17 mouse cellular contexts compared by ENCODE assay signal in the genomic region with DNA sequence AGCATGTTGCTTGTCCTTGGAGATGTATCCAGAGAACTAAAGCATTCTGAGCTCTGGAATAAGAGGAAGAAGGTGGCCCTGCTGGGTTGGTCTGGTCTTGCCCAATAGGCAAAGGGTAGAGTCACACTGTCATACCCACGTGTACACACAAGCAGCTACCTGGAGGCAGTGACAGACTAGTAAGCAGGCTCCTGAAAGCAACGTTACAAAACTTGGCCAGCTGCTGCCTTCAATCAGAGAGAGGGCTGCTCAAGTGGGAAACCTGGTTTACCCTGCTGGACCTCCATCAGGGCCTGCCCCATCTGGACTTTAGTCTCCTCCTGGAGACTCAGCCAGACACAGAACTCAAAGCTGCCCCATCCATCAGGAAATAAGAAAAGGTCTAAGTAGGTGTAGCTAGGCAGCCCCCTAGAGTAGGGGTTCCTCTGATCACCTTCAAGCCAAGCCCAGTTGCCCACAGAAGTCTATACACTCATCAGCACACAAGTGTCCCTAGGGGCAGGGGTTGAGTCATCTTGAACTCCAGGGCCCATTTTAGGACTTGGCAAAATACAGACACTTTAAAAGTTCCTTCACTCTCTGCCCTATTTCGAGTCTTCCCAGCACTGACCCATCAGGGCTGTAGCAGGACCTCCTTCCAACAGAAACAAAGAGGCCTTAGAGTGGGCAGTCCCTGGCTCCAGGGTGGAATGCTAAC. TPM values are rescaled to one million over a fixed set of nuclear protein-coding genes. Genes with fewer than 3 reads are reported as not detected.
DNase-seq lines count a peak whose midpoint lies in the region; ATAC-seq and TF ChIP-seq lines count a peak whose summit lies in the region.
"Had no signal": no experiment of that assay in that cellular context is flagged by ENCODE, and none has a peak within 500 bp of the region (broad histone marks: within the 10 kb centered on the region; RNA-seq: fewer than 3 reads in every experiment).

No protein-coding gene starts in this region.

- no peaks in the 10 kb centered on the region for H3K9me3 ChIP-seq in liver, embryonic 15.5 days (replicated peaks)
- H3K9me3 ChIP-seq in liver, embryonic 12.5 days (replicated peaks): no peaks in the 10 kb centered on the region
- H3K9me3 ChIP-seq in intestine, postnatal 0 days (ENCODE audit: control insufficient read depth): no peaks in the 10 kb centered on the region
- no peaks in the 10 kb centered on the region for H3K9me3 ChIP-seq in stomach, embryonic 16.5 days (replicated peaks; ENCODE audit: control insufficient read depth, low read length)
- H3K9me3 ChIP-seq in hindbrain, embryonic 10.5 days: no peaks in the 10 kb centered on the region
- H3K9me3 ChIP-seq: embryonic facial prominence, embryonic 10.5 days; limb, embryonic 10.5 days; neural tube, embryonic 13.5 days had no signal

- peaks cover 64% of the 10 kb centered on the region for H3K4me1 ChIP-seq in liver, embryonic 15.5 days (replicated peaks)
- peaks cover 45% of the 10 kb centered on the region for H3K4me1 ChIP-seq in liver, embryonic 12.5 days
- peaks cover 20% of the 10 kb centered on the region for H3K4me1 ChIP-seq in intestine, postnatal 0 days (replicated peaks; ENCODE audit: control insufficient read depth, insufficient read depth, low read length)
- H3K4me1 ChIP-seq in stomach, embryonic 16.5 days (ENCODE audit: control insufficient read depth, insufficient read depth, low read length): peaks cover 9% of the 10 kb centered on the region; the same call in 1 of the 2 replicates
- peaks cover 18% of the 10 kb centered on the region for H3K4me1 ChIP-seq in hindbrain, embryonic 10.5 days (replicated peaks)
- H3K4me1 ChIP-seq: neural tube, embryonic 13.5 days had no signal

- H3K9ac ChIP-seq in liver, embryonic 15.5 days: no peak overlapping the region
- H3K9ac ChIP-seq in liver, embryonic 12.5 days: no peak overlapping the region
- 0 out of 2 replicates have a peak overlapping the region, but pooled peaks have one; percentile 22 for H3K9ac ChIP-seq in intestine, postnatal 0 days (ENCODE audit: low read depth, low read length)
- H3K9ac ChIP-seq in stomach, embryonic 16.5 days (ENCODE audit: low read length): no peak overlapping the region
- H3K9ac ChIP-seq: neural tube, embryonic 13.5 days had no signal

- H3K4me3 ChIP-seq in liver, embryonic 15.5 days (replicated peaks): no peak overlapping the region
- H3K4me3 ChIP-seq in liver, embryonic 12.5 days: no peak overlapping the region
- no peak overlapping the region for H3K4me3 ChIP-seq in intestine, postnatal 0 days (ENCODE audit: low read depth, low read length)
- H3K4me3 ChIP-seq in stomach, embryonic 16.5 days (replicated peaks; ENCODE audit: low read length): no peak overlapping the region
- no peak overlapping the region for H3K4me3 ChIP-seq in hindbrain, embryonic 10.5 days
- H3K4me3 ChIP-seq: embryonic facial prominence, embryonic 10.5 days; limb, embryonic 10.5 days; neural tube, embryonic 13.5 days had no signal

- H3K4me2 ChIP-seq in liver, embryonic 15.5 days: no peak overlapping the region
- H3K4me2 ChIP-seq in liver, embryonic 12.5 days: no peak overlapping the region
- H3K4me2 ChIP-seq in intestine, postnatal 0 days (replicated peaks; ENCODE audit: low read depth): 0 out of 2 replicates have a peak overlapping the region, but pooled peaks have one; percentile 2
- no peak overlapping the region for H3K4me2 ChIP-seq in stomach, embryonic 16.5 days (ENCODE audit: low read depth, low read length)
- H3K4me2 ChIP-seq: neural tube, embryonic 13.5 days had no signal

- peak overlapping the region; percentile 41; the same call in 1 of the 2 replicates for H3K27ac ChIP-seq in liver, embryonic 15.5 days (replicated peaks)
- no peak overlapping the region for H3K27ac ChIP-seq in liver, embryonic 12.5 days
- peak overlapping the region; percentile 96 for H3K27ac ChIP-seq in intestine, postnatal 0 days (ENCODE audit: low read depth, low read length)
- 0 out of 2 replicates have a peak overlapping the region, but pooled peaks have one; percentile 13 for H3K27ac ChIP-seq in stomach, embryonic 16.5 days (ENCODE audit: low read length)
- no peak overlapping the region for H3K27ac ChIP-seq in hindbrain, embryonic 10.5 days
- H3K27ac ChIP-seq: embryonic facial prominence, embryonic 10.5 days; limb, embryonic 10.5 days; neural tube, embryonic 13.5 days had no signal

- DNase-seq in NIH3T3 (ENCODE audit: low read depth): peak; percentile 70
- no peak for DNase-seq in right cerebral cortex, postnatal 25 days
- DNase-seq in hindbrain, embryonic 10.5 days (ENCODE audit: low spot score): no peak
- DNase-seq: cerebellum, adult 9-10 months; heart, postnatal 4 days; kidney, adult 8-10 months; midbrain, embryonic 14.5 days; right cerebral cortex, adult 18-20 months had no signal

- no peak for TF ChIP-seq CTCF in intestine, postnatal 0 days (IDR thresholded peaks at IDR 0.05; ENCODE audit: low read depth)

- no peaks in the 10 kb centered on the region for H3K27me3 ChIP-seq in liver, embryonic 15.5 days
- H3K27me3 ChIP-seq in liver, embryonic 12.5 days (replicated peaks): 0 out of 2 replicates have a peak, but pooled peaks cover 4% of the 10 kb centered on the region
- H3K27me3 ChIP-seq in intestine, postnatal 0 days (replicated peaks; ENCODE audit: control insufficient read depth, insufficient read depth, low read length): no peaks in the 10 kb centered on the region
- no peaks in the 10 kb centered on the region for H3K27me3 ChIP-seq in stomach, embryonic 16.5 days (ENCODE audit: control insufficient read depth, insufficient read depth, low read length)
- H3K27me3 ChIP-seq in hindbrain, embryonic 10.5 days (ENCODE audit: insufficient read depth, poor library complexity, severe bottlenecking): 0 out of 2 replicates have a peak, but pooled peaks cover 7% of the 10 kb centered on the region
- H3K27me3 ChIP-seq: neural tube, embryonic 13.5 days had no signal

- no peaks in the 10 kb centered on the region for H3K36me3 ChIP-seq in liver, embryonic 15.5 days (replicated peaks)
- H3K36me3 ChIP-seq in liver, embryonic 12.5 days: no peaks in the 10 kb centered on the region
- no peaks in the 10 kb centered on the region for H3K36me3 ChIP-seq in intestine, postnatal 0 days (ENCODE audit: control insufficient read depth, insufficient read depth)
- no peaks in the 10 kb centered on the region for H3K36me3 ChIP-seq in stomach, embryonic 16.5 days (ENCODE audit: control insufficient read depth, insufficient read depth, low read length)
- no peaks in the 10 kb centered on the region for H3K36me3 ChIP-seq in hindbrain, embryonic 10.5 days
- H3K36me3 ChIP-seq: embryonic facial prominence, embryonic 10.5 days; limb, embryonic 10.5 days; neural tube, embryonic 13.5 days had no signal

- no peak for ATAC-seq in liver, embryonic 15.5 days (ENCODE audit: insufficient read depth)
- no peak for ATAC-seq in liver, embryonic 12.5 days
- peak; percentile 49 for ATAC-seq in intestine, postnatal 0 days
- ATAC-seq in stomach, embryonic 16.5 days (ENCODE audit: insufficient read depth, low FRiP score): peak; percentile 51; the same call in 1 of the 2 replicates
- ATAC-seq: activated CD4-positive, CD25-positive, alpha-beta regulatory T cell, adult 4 months; lung, postnatal 0 days had no signal

- 29% methylated on average over 3 of the region's 3 CpGs for WGBS in liver, embryonic 15.5 days (ENCODE audit: insufficient replicate concordance)
- 38% methylated on average over 3 of the region's 3 CpGs for WGBS in liver, embryonic 12.5 days (ENCODE audit: insufficient replicate concordance)
- 37% methylated on average over 3 of the region's 3 CpGs for WGBS in intestine, postnatal 0 days
- WGBS in stomach, embryonic 16.5 days: 50% methylated on average over 3 of the region's 3 CpGs
- 77% methylated on average over 3 of the region's 3 CpGs for WGBS in hindbrain, embryonic 10.5 days

RNA-seq across cellular contexts. Expression of gene Fchsd2, which starts 25.9 kb away (rescaled TPM):
- polyA plus RNA-seq in liver, embryonic 15.5 days (2015; fragmentation: Nextera tagmentation; extraction: Ambion mirVana): 4.5 and 4.9 TPM in 2 replicates
- polyA plus RNA-seq in liver, embryonic 12.5 days (2016; fragmentation: Nextera tagmentation; extraction: Ambion mirVana): 8.0 and 8.8 TPM in 2 replicates
- polyA plus RNA-seq in intestine, postnatal 0 days (2015; fragmentation: Nextera tagmentation; extraction: Ambion mirVana): 20.1 and 26.1 TPM in 2 replicates
- 20.0 and 21.5 TPM in 2 replicates for polyA plus RNA-seq in stomach, embryonic 16.5 days (2015; fragmentation: Nextera tagmentation; extraction: Ambion mirVana)
- polyA plus RNA-seq in hindbrain, embryonic 10.5 days (2016; fragmentation: Nextera tagmentation; extraction: Ambion mirVana): 18.5 and 20.9 TPM in 2 replicates

RNA-seq across cellular contexts. Expression of gene P2ry2, which starts 54.1 kb away (rescaled TPM):
- 1.5 and 2.1 TPM in 2 replicates for polyA plus RNA-seq in liver, embryonic 15.5 days (2015; fragmentation: Nextera tagmentation; extraction: Ambion mirVana)
- polyA plus RNA-seq in liver, embryonic 12.5 days (2016; fragmentation: Nextera tagmentation; extraction: Ambion mirVana): 1.2 TPM in 2 replicates
- polyA plus RNA-seq in intestine, postnatal 0 days (2015; fragmentation: Nextera tagmentation; extraction: Ambion mirVana): 2.0 and 2.6 TPM in 2 replicates
- 8.5 and 12.0 TPM in 2 replicates for polyA plus RNA-seq in stomach, embryonic 16.5 days (2015; fragmentation: Nextera tagmentation; extraction: Ambion mirVana)
- 0.86 and 0.89 TPM in 2 replicates for polyA plus RNA-seq in hindbrain, embryonic 10.5 days (2016; fragmentation: Nextera tagmentation; extraction: Ambion mirVana)

Comparison
In these comparisons a context has a peak if more than half of its experiments do, and no peak if none do; other contexts are left out.
1. H3K27ac ChIP-seq: peak in liver, embryonic 15.5 days (single experiment), intestine, postnatal 0 days (single experiment) and stomach, embryonic 16.5 days (single experiment); none in liver, embryonic 12.5 days (single experiment) and hindbrain, embryonic 10.5 days (single experiment).
2. ATAC-seq: peak in intestine, postnatal 0 days (single experiment) and stomach, embryonic 16.5 days (single experiment); none in liver, embryonic 15.5 days (single experiment) and liver, embryonic 12.5 days (single experiment).